Mouse (Mus musculus) embryo, embryonic 11 days (tissue): ENCODE measurements around the gene Apol11b.
"Not testable (repeated sequence)": the region's sequence is repeated elsewhere in the genome, so short reads cannot be mapped to it uniquely, and the experiment has no call there.

ENCODE experiments used
- DNase-seq: peaks from one replicate; pipeline ENCODE4 v3.0.0-alpha.2; 2015

The Apol11b gene

DNA sequence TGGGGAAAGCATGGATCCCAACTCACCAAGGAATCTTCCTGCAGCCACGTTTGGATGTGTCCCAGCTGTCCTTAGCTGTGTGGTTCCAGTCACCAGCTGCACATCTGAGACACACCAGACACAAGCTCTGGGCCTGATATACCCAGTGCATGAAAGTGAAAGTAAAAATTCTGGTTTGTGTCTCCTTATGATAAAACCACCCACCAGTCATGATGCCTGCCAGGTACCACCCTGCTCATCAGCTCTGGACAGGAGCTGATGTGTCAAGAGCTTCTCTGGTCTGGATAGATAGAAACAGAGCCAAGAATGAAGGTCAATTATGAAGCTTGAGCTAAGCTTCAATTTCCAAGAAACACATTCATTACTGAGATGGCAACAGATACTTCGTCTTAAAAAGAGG lies at the start of gene Apol11b:
TSS of gene Apol11b (minus strand) at position 111 of the 400 bp plus-strand sequence.
- not testable (repeated sequence) for DNase-seq

DNA sequence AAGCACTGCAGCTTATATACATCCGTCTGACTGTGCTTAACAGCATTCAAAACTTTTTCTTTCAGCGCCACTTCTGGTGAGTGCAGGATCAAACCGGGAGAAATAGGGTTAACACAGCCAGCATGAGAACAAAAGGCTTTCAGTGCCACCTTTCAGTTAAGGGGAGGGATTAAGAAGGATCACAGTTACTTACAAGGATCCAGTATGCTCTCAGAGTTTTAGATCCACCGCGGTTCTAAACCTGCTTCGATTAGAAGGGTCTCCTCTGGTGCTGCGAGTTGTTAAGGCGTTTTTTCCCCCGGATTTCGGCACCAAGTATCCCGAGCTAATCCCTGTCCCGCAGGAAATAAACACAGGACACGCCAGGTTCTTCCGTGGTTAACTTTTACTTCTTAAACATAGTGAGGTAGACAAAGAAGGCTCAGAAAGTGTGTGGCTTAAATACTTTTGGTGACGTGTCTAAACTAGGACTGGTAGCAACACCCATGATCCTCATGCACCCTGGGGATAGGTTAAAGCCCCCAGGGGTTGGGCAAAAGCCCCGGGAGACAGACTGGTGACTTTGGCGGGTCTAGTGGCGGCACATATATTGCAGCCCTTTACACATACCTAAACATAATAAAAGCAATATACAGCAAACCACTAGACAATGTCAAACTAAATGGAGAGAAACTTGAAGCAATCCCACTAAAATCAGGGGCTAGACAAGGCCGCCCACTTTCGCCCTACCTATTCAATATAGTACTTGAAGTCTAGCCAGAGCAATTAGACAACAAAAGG lies 48.6 kb upstream of the Apol11b start:
- peak; percentile 47 for DNase-seq

DNA sequence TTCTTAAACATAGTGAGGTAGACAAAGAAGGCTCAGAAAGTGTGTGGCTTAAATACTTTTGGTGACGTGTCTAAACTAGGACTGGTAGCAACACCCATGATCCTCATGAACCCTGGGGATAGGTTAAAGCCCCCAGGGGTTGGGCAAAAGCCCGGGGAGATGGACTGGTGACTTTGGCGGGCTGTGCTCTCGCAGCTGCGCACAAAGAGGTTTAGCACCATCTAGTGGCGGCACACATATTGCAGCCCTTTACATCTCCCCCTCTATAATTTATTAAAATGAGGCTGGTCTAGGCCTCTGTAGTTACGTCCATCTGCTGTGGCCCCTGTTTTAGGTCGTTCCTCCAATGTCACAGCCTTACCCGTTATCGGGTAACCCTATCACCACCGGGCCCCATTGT lies 40.9 kb upstream of the Apol11b start:
- peak; percentile 68 for DNase-seq

DNA sequence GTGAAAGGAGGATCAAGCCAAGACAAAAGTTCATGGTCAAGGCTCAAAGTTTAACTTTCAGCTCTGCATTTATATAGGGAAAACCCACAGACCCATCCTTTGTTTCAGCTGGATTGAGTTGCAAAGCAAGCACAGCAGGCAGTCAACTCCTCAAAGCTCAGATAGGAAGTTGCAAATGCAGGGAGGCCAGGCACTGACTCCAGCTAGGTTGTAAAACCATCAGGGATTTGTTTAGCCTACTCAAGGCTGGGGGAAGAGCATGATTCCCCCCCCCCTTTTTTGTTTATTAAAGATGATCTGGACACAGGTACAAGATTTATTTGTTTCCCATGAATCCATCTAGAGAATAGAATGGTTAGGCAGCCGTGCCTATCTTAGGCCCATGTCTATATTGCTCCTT lies 31.0 kb upstream of the Apol11b start:
- DNase-seq, result not testable (repeated sequence)

DNA sequence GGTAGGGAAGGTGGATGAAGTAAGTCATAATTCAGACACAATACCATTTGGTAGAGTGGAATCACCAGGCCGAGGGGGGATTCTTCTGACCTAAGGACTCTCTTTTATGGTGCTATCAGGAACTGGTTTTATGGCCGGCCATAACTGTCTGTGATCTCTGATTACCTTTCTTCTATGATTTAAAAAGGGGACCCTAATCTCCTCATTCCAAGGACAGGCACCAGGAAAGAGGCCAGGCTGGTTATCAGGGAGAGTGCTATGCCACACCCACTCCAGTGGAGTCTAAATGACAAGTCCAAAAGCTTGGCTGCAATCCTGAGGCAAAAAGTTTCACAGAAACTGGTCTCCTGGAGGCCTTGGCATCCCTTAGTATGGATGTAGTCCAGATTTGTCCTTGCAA lies 18.8 kb upstream of the Apol11b start:
- not testable (repeated sequence) for DNase-seq

DNA sequence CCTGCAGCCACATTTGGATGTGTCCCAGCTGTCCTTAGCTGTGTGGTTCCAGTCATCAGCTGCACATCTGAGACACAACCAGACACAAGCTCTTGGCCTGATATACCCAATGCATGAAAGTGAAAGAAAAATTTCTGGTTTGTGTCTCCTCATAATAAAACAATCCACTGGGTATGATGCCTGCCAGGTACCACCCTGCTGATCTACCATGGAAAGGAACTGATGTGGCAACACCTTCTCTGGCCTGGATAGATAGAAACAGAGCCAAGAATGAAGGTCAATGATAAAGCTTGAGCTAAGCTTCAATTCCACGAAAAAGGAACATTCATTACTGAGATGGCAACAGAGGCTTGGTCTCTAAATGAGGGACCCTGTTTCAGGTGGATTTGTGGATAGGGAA lies 16.7 kb upstream of the Apol11b start:
- not testable (repeated sequence) for DNase-seq

DNA sequence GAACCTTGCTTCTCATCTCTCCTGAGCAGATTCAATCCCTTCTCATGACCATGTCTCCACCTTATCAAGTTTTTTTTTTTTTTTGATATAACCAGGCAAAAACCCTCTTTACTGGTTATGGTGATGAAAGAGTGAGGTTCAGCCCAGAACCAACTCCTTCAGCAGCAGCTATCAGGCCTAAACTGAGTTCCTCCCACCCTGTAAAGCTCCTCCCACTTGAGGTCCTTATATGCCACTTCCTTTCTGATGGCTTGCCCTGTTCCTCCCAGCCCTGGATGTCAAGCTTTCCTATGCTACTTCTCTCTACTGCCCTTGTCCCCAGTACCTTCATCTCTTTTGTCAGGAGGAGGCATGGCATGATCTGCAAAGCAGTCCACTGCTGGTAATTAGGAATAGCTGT lies 8.1 kb upstream of the Apol11b start:
- DNase-seq, result not testable (repeated sequence)

DNA sequence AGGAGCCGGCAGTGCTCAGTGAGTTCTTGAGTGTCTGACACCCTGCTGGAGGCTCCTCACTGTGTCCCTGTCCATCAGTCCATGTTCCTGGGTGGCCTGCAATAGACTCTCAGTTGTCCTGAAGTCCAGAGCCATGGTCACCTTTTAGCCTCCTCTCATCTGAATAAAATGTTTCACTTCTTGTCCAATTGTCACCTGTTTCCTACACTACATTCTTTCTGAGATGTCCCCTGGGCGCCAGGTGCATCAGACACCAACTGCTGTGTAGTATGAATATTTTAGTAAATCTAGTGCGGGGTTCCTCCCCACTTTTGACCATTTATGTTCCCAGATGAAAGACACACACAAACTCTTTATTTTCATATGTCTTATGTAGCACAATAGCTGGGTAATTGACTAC lies 13.3 kb downstream of the Apol11b start:
- not testable (repeated sequence) for DNase-seq

DNA sequence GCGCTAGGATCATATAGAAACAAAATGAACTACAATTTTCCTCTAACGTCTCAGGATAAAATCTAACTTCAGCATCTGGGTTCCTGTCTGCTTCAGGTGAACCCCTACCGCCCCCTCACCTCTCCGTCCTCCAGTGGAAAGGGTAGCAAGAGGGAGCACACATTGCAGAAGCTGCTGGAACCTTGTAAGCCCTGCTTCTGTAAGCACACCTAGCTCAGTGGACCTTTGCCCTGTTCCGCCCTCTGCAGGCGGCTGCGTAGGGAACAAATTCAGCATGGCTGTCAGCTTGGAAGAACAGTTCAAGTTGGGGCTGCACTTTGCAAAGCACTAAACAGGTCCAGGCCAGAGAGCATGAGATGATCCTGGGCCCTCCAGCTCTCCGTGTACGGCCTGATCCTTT lies 14.4 kb downstream of the Apol11b start:
- peak; percentile 4 for DNase-seq

DNA sequence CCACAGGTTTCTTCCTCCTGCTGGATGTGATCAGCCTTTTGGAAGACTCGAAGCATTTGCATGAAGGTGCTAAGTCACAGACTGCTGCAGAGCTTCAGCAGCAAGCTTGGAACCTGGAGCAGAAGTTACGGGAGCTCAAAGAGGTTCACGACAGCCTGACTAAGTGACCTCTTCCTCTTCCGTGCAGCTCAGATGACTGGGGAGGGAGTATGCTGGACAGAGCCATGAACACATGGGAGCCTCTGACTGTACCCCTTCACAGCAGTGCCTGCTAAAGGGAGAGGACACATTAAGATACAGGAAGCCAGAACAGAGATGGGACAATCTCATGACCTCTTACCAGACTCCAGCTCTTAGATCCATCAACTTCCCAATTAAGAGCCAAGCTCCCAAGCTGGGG lies 16.6 kb downstream of the Apol11b start:
- DNase-seq, result not testable (repeated sequence)

DNA sequence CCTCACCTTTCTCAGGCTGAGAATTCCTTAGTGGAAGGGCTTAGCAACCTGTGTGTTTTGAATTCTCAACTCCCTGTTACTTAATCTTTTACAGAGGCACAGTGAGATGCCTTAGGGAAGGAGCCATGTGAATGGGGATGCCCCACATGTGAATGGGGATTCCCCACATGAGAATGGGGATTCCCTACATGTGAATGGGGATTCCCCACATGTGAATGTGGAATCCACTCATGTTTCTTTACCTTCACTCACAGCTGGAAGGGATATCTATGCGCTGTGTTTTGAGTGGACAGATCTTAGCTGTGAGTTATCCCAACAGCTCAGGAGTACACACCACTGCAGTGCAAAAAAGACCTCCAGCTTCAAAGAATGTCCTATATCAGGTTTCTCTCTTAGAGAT lies 18.4 kb downstream of the Apol11b start:
- no peak for DNase-seq

DNA sequence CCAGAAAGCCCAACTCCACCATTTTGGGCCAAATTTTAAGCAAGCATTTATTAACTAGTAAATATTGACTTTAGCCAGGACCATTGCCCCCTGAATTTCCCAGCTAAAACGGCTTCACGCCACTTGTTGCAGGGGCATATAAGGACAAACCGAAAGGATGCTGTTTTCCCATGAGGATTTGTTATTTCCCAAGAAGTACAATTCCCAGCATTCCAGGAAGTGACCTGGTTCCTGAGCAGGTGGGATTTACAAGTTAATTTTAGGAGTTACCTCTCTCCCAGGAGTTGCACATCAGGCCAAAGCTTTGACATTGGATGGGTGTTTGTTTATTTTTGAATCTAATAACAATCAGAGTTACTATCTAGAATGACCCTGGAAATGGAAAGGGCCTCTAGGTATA lies 37.0 kb downstream of the Apol11b start:
- no peak for DNase-seq

DNA sequence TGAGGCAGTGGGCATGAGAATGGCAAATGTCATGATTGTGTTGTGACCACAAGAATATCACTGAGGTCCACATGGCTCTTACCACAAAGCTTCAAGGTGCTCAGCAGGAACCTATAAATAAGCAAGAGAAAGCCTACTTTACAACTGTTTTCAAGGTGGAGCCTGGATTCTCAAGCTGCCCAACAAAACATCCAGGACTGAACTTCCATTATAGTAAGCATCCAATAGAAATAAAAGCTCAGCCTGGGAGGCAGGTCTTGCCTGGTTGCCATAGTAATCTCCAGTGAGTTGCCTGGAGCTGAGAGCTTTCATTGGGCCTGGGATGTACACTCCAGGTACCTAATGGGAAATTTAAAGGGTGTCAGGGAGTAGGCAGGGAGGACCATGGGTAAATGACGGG lies 44.1 kb downstream of the Apol11b start, which contains the start of gene Gm36245:
TSS of gene Gm36245 (plus strand) at position 301 of the 400 bp plus-strand sequence.
- no peak for DNase-seq

DNA sequence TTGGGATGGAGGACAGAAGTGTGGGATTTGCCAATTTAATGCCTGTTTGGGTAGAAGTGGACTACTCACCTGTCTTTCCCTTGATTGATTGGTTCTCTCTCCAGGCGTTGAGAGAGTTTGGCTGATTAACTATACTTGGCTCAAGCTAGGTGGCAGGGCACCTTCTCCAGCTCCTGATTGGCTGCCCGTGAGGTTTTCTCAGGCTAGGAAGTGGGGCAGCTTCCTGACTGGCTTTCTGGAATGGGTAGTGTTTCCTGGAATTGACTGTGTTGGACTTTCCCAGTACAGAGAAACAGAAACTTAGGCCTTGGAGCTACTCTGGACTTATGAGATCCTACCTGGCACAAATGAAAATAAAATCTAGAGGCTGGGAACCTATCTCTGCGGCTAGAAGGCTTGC lies 44.7 kb downstream of the Apol11b start:
- no peak for DNase-seq

DNA sequence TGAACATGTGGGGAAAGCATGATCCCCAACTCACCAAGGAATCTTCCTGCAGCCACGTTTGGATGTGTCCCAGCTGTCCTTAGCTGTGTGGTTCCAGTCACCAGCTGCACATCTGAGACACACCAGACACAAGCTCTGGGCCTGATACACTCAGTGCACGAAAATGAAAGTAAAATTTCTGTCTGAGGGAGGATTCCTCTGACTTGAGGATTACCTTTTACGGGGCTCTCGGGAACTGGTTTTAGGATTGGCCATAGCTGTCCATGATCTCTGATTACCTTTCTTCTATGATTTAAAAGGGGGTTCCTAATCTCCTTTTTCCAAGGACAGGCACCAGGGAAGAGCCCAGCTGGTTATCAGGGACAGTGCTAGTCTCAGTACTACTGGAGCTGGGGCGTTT lies 47.1 kb downstream of the Apol11b start, which contains the start of gene Apol10b:
TSS of gene Apol10b (minus strand) at position 165 of the 400 bp plus-strand sequence.
- no peak for DNase-seq

DNA sequence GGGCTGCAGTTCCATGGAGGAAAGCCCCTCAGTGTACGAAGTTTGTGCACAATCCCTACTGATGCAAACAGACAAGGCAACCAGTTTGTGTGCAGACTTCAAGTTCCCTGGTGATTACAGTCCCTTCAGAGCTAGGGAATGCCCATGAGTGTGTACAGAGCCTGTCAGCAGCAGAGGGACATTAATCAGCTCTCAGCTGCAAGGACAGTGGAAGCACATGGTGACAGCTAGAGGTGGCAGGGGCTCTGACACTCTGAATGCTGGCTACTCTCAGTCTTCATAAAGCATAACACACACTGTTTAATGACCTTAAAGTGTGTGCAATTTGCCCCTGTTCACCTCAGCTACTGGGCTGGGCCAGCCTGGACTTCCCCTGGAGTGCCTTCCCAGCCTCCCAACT lies 49.5 kb downstream of the Apol11b start:
- DNase-seq, result no peak

DNA sequence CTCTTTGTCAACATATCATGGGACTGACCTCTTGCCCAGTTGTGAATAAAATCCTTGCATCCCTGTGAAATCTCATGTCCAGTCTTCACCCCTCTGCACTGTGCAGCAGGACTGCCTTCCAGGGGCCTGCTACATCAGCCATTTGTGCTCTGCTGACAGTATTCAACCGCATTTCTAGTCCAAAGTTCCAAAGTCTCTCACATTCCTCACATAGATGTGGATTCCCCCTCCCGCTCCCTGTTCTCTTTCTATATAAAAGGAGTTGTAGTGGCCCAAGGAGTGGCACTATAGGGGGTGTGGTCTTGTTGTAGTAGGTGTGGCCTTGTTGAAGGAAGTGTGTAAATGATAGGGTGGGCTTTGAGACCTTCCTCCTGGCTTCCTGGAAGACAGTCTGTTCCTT lies 52.2 kb downstream of the Apol11b start:
- DNase-seq, result no peak

DNA sequence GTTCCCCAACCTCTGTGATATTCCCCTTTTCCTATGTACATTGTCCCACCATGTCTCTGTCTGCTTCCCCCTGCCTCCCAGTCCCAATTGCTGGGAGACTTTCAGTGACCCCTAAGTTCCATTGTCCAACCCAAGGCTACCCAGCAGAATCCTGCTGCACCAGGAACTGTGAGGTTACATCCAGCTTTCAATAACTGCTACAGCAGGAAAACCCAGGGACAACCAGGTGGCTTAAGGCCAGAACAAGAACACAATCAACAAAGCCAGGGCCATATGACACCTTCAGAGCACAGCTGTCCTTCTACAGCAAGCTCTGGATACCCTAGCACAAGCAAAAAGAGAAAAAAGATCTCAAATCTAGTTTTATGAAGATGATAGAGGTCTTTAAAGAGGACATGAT lies 54.1 kb downstream of the Apol11b start:
- DNase-seq, result no peak

DNA sequence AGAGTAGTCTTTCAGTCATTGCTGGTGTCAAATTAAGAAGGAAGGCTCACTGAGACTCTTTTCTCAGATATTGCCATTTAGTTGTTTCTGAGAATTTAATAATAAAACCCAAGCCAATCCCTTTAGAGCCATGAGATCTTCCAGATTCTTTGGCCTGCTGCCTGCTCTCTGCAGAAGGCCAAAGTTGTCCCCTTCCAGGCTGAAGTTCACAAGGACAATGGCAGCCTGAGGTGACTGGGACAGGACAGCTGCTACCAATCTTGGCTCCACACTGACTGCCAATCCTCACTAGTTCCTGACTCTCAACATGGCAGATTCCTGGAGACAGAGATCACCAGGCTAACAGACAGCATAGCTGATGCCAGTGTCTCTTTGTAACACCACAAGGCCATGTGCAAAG lies 56.1 kb downstream of the Apol11b start:
- no peak for DNase-seq
